Mouse (Mus musculus): ENCODE measurements around the gene Pde4d.

The Pde4d gene

GRCm38 (mm10) chr13:109822413-109823298 lies 1372.9 kb downstream of the Pde4d start:
- peak; percentile 87 for DNase-seq (ENCODE audit: low spot score)

GRCm38 (mm10) chr13:109823307-109824031 lies 1373.7 kb downstream of the Pde4d start:
- no peak for DNase-seq (ENCODE audit: low spot score)

GRCm38 (mm10) chr13:109825891-109826290 lies 1376.1 kb downstream of the Pde4d start:
- DNase-seq (ENCODE audit: low spot score): no peak

- DNase-seq (ENCODE audit: low spot score): no peak
Observed at GRCm38 (mm10) chr13:109827341-109827740, 1377.6 kb downstream of the Pde4d start.

- DNase-seq (ENCODE audit: low spot score): no peak
Observed at GRCm38 (mm10) chr13:109827909-109828308, 1378.2 kb downstream of the Pde4d start.

- no peak for DNase-seq (ENCODE audit: low spot score)
Observed at GRCm38 (mm10) chr13:109829444-109829843, 1379.7 kb downstream of the Pde4d start.

- no peak for DNase-seq (ENCODE audit: low spot score)
Observed at GRCm38 (mm10) chr13:109834935-109835334, 1385.2 kb downstream of the Pde4d start.

- no peak for DNase-seq (ENCODE audit: low spot score)
Observed at GRCm38 (mm10) chr13:109837453-109837852, 1387.7 kb downstream of the Pde4d start.

GRCm38 (mm10) chr13:109837921-109838320 lies 1388.2 kb downstream of the Pde4d start:
- DNase-seq (ENCODE audit: low spot score): no peak

- no peak for DNase-seq (ENCODE audit: low spot score)
Observed at GRCm38 (mm10) chr13:109840251-109840650, 1390.5 kb downstream of the Pde4d start.

GRCm38 (mm10) chr13:109841140-109841822 lies 1391.5 kb downstream of the Pde4d start:
- DNase-seq (ENCODE audit: low spot score): no peak

GRCm38 (mm10) chr13:109842982-109843381 lies 1393.2 kb downstream of the Pde4d start:
- no peak for DNase-seq (ENCODE audit: low spot score)

- DNase-seq (ENCODE audit: low spot score): no peak
Observed at GRCm38 (mm10) chr13:109844828-109845227, 1395.1 kb downstream of the Pde4d start.

GRCm38 (mm10) chr13:109863826-109864225 lies 1414.1 kb downstream of the Pde4d start:
- no peak for DNase-seq (ENCODE audit: low spot score)

- no peak for DNase-seq (ENCODE audit: low spot score)
Observed at GRCm38 (mm10) chr13:109864311-109864710, 1414.6 kb downstream of the Pde4d start.

- no peak for DNase-seq (ENCODE audit: low spot score)
Observed at GRCm38 (mm10) chr13:109880392-109880791, 1430.6 kb downstream of the Pde4d start.

- no peak for DNase-seq (ENCODE audit: low spot score)
Observed at GRCm38 (mm10) chr13:109881161-109881857, 1431.6 kb downstream of the Pde4d start.

GRCm38 (mm10) chr13:109883636-109884035 lies 1433.9 kb downstream of the Pde4d start:
- no peak for DNase-seq (ENCODE audit: low spot score)

- no peak for DNase-seq (ENCODE audit: low spot score)
Observed at GRCm38 (mm10) chr13:109884812-109885211, 1435.1 kb downstream of the Pde4d start.

GRCm38 (mm10) chr13:109888293-109888692 lies 1438.5 kb downstream of the Pde4d start:
- no peak for DNase-seq (ENCODE audit: low spot score)

GRCm38 (mm10) chr13:109891194-109891909 lies 1441.6 kb downstream of the Pde4d start:
- DNase-seq (ENCODE audit: low spot score): no peak

Data from left cerebral cortex, adult 11 months (tissue).